Mouse (Mus musculus) hindbrain, embryonic 16.5 days (tissue): ENCODE measurements around the gene H2afv. TPM values are rescaled to one million over a fixed set of nuclear protein-coding genes. Genes with fewer than 3 reads are reported as not detected.
A peak's percentile ranks its signal among the peaks of the same experiment; 100 is the strongest.
"Not testable (repeated sequence)": the region's sequence is repeated elsewhere in the genome, so short reads cannot be mapped to it uniquely, and the experiment has no call there.

ENCODE experiments used
- ATAC-seq: fragments of 200-750 bp; cut with Nextera tagmentation; 2 replicates; pipeline ENCODE4 v1.8.0; 2017; ENCODE audit warnings: moderate TSS enrichment, moderate library complexity
- H3K27ac ChIP-seq: fragments of 300-500 bp; sonication (generic); 2 replicates; pipeline ENCODE4 v1.5.1; 2014; ENCODE audit warnings: low read depth, mild to moderate bottlenecking, control low read depth, low read length, moderate library complexity
- H3K27me3 ChIP-seq: fragments of 300-500 bp; sonication (generic); replicated peaks from 2 replicates; pipeline ENCODE4 v1.6.1; 2014; ENCODE audit warnings: low read length; ENCODE audit not compliant: control insufficient read depth, insufficient read depth
- H3K36me3 ChIP-seq: fragments of 300-500 bp; sonication (generic); 2 replicates; pipeline ENCODE4 v1.6.1; 2014; ENCODE audit warnings: mild to moderate bottlenecking, low read length, moderate library complexity, mixed read lengths; ENCODE audit not compliant: control insufficient read depth, insufficient read depth
- H3K4me1 ChIP-seq: fragments of 300-500 bp; sonication (generic); 2 replicates; pipeline ENCODE4 v1.6.1; 2014; ENCODE audit warnings: low read depth, low read length; ENCODE audit not compliant: control insufficient read depth, insufficient read depth
- H3K4me2 ChIP-seq: fragments of 300-500 bp; sonication (generic); 2 replicates; pipeline ENCODE4 v1.6.1; 2014; ENCODE audit warnings: mild to moderate bottlenecking, low read length, control low read depth, moderate library complexity
- H3K4me3 ChIP-seq: fragments of 300-500 bp; sonication (generic); 2 replicates; pipeline ENCODE4 v1.5.1; 2014; ENCODE audit warnings: mild to moderate bottlenecking, low read length, control low read depth, moderate library complexity
- H3K9ac ChIP-seq: fragments of 300-500 bp; sonication (generic); 2 replicates; pipeline ENCODE4 v1.6.1; 2014; ENCODE audit warnings: low read depth, mild to moderate bottlenecking, control low read depth, low read length, moderate library complexity
- H3K9me3 ChIP-seq: fragments of 300-500 bp; sonication (generic); 2 replicates; pipeline ENCODE4 v1.6.1; 2014; ENCODE audit warnings: mild to moderate bottlenecking, low read length, moderate library complexity; ENCODE audit not compliant: control insufficient read depth
- WGBS: fragments of 180-500 bp; shearing (Covaris S2); extraction: QIAGEN DNeasy Blood & Tissue Kit; methylation state at CpG from one replicate; pipeline ENCODE4 v1.1.7; 2014; 5-methylcytosine and 5-hydroxymethylcytosine counted together
- polyA plus RNA-seq: library from polyadenylated mRNA; unstranded; fragments of >200 nt; fragmentation: Nextera tagmentation; extraction: Ambion mirVana; gene quantifications from 2 replicates; pipeline ENCODE4 v1.2.1, GENCODE M21; 2015

The H2afv gene
- polyA plus RNA-seq, 1 experiment from 2014 or later = 223 TPM

DNA sequence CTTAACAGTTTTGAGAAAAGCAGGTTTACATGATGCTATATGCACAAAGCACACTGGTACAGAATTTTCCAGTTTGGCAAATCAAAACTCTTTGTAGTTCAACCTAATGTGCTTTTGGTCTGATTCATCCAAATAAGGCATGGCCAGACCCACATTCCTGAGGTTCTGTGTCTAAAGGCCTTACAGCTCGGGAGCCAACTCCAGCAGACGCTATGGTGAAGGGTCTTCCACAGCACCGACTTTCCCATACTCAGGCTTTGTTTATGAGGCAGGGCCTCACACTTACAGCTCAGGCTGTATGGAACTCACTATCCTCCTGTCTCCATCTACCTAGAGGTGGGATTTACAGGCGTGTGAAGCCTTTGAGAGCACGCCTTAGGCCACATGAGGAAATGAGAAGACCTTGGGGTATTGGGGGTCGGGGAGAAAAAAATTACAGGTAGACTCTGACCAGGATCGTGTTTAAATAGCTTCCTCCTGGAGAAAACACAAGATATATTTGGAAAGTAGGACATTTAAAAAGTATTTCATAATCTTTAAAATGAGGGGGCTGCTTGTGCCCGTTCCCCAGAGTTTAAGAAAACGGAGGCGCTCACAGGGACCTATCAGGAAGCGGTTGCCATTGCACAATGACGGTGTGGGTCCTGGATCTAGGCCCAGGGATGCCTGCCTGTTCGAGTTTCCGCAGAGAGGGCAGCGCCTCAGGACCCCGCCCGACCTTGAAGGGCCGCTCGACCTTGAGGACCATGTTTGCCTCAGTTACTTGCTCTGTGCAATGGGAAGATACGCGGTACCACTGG, 29.3 kb downstream of the H2afv start, which contains the start of gene Ppia:
Ppia (plus strand) TSS at position 693 of the 800 bp plus-strand sequence.
- WGBS = 12% methylated on average over 21 of the region's 21 CpGs
- H3K36me3 ChIP-seq = peaks cover 11% of the 10 kb centered on the region
- peak within 1 kb of the TSS; percentile 98 for H3K27ac ChIP-seq
- H3K4me3 ChIP-seq = peak within 1 kb of the TSS; percentile 98
- no peaks in the 10 kb centered on the region for H3K27me3 ChIP-seq
- H3K9ac ChIP-seq = peak within 1 kb of the TSS; percentile 93
- peaks cover 24% of the 10 kb centered on the region for H3K4me1 ChIP-seq
- H3K4me2 ChIP-seq = peak within 1 kb of the TSS; percentile 90
- ATAC-seq = peak; percentile 64
- H3K9me3 ChIP-seq = no peaks in the 10 kb centered on the region

DNA sequence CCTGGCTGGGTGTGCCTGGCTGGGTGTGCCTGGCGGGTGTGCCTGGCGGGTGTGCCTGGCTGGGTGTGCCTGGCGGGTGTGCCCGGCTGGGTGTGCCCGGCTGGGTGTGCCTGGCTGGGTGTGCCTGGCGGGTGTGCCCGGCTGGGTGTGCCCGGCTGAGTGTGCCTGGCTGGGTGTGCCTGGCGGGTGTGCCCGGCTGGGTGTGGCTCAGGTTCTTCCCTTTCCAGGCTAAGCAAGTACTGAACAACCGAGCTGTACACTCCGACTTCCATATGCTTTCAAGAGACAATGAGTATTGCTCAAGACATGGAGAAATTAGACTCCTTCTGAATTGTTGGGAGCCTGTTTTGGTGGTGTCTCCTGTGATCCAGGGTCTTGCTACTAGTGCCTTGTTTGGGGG, 31.0 kb downstream of the H2afv start:
- H3K27me3 ChIP-seq = no peaks in the 10 kb centered on the region
- no peak overlapping the region for H3K27ac ChIP-seq
- 96% methylated on average over 8 of the region's 12 CpGs for WGBS
- no peak for ATAC-seq
- H3K4me1 ChIP-seq = peaks cover 18% of the 10 kb centered on the region
- H3K4me3 ChIP-seq = no peak overlapping the region
- no peak overlapping the region for H3K4me2 ChIP-seq
- no peaks in the 10 kb centered on the region for H3K9me3 ChIP-seq
- H3K36me3 ChIP-seq = peaks cover under 1% of the 10 kb centered on the region; the same call in 1 of the 2 replicates
- no peak overlapping the region for H3K9ac ChIP-seq

DNA sequence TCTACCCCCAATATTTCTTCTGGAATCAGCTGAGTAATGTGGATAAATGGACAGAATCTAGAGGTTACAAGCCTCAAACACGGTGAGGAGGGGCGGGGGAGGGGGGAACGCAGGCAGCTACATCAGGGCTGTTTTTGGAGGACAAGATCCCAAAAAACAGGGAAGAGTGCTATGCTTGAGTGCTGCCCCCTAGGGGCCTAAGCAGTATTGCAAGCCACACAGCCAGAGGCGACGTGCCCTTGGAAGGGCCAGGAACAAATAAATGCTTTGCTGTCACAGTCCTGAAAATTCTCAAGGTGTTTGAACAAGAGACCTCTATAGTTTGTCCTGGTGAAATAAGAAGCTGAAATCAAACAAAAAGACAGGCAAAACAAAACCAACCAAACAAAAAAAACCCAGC, 32.6 kb downstream of the H2afv start:
- 4% methylated on average over 5 of the region's 5 CpGs for WGBS
- ATAC-seq = no peak
- Histone ChIP-seq H3K9me3 (no peaks in the 10 kb centered on the region), H3K4me1 (peaks cover 8% of the 10 kb centered on the region), H3K4me2 (no peak overlapping the region), H3K4me3 (no peak overlapping the region), H3K27me3 (no peaks in the 10 kb centered on the region), H3K9ac (no peak overlapping the region), H3K36me3 (no peaks in the 10 kb centered on the region; the same call in 1 of the 2 replicates), H3K27ac (no peak overlapping the region)

GRCm38 (mm10) chr11:6410755-6411154, 33.5 kb downstream of the H2afv start:
- H3K4me2 ChIP-seq, ATAC-seq, H3K9ac ChIP-seq, H3K27me3 ChIP-seq, H3K9me3 ChIP-seq, H3K27ac ChIP-seq, H3K4me3 ChIP-seq, H3K36me3 ChIP-seq: not testable (repeated sequence)
- WGBS = 91% methylated on average over 5 of the region's 5 CpGs
- peaks cover 16% of the 10 kb centered on the region for H3K4me1 ChIP-seq

DNA sequence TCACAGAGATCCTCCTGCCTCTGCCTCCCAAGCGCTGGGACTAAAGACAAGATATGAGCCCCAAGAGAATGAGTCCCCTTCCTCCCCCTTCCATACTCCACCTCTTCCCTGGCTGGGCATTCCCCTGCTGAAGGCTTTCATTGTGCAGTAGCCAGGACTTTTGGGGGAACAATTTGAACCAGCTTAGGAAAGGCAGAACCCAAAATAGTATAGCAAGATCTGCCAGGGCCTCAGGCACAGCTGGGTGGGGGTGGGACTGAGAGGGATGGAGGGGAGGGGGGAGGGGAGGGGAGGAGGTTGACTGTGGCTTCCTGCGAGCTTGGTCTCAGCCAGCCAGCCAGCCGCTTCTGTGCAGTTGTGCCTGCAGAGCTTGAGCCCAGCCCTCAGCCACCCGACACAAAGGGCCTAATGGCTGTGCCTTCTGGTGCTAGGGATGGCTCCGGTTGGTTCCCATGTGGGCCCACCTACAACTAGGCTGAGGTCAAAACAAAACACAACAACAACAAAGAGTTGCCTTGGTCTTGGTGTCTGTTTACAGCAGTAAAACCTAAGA, 34.1 kb downstream of the H2afv start:
- Histone ChIP-seq H3K27ac (no peak overlapping the region), H3K27me3 (no peaks in the 10 kb centered on the region), H3K9ac (no peak overlapping the region), H3K9me3 (no peaks in the 10 kb centered on the region), H3K4me1 (peaks cover 21% of the 10 kb centered on the region), H3K36me3 (peaks cover 8% of the 10 kb centered on the region), H3K4me2 (no peak overlapping the region), H3K4me3 (no peak overlapping the region)
- ATAC-seq = no peak
- 37% methylated on average over 5 of the region's 5 CpGs for WGBS

GRCm38 (mm10) chr11:6407162-6407621, 37.1 kb downstream of the H2afv start:
- Histone ChIP-seq H3K9ac (no peak overlapping the region), H3K27ac (no peak overlapping the region), H3K4me1 (peaks cover 18% of the 10 kb centered on the region), H3K4me3 (no peak overlapping the region), H3K36me3 (peaks cover 34% of the 10 kb centered on the region), H3K9me3 (no peaks in the 10 kb centered on the region), H3K4me2 (no peak overlapping the region), H3K27me3 (no peaks in the 10 kb centered on the region)
- 84% methylated on average over 3 of the region's 3 CpGs for WGBS
- no peak for ATAC-seq

GRCm38 (mm10) chr11:6406251-6407161, 37.7 kb downstream of the H2afv start:
- no peak overlapping the region for H3K4me2 ChIP-seq
- 51% methylated on average over 14 of the region's 14 CpGs for WGBS
- H3K36me3 ChIP-seq = peaks cover 40% of the 10 kb centered on the region
- H3K9me3 ChIP-seq = no peaks in the 10 kb centered on the region
- no peak overlapping the region for H3K4me3 ChIP-seq
- peak; percentile 39; the same call in 1 of the 2 replicates for ATAC-seq
- no peak overlapping the region for H3K9ac ChIP-seq
- no peaks in the 10 kb centered on the region for H3K27me3 ChIP-seq
- H3K4me1 ChIP-seq = peaks cover 18% of the 10 kb centered on the region
- H3K27ac ChIP-seq = peak overlapping the region; percentile 74

DNA sequence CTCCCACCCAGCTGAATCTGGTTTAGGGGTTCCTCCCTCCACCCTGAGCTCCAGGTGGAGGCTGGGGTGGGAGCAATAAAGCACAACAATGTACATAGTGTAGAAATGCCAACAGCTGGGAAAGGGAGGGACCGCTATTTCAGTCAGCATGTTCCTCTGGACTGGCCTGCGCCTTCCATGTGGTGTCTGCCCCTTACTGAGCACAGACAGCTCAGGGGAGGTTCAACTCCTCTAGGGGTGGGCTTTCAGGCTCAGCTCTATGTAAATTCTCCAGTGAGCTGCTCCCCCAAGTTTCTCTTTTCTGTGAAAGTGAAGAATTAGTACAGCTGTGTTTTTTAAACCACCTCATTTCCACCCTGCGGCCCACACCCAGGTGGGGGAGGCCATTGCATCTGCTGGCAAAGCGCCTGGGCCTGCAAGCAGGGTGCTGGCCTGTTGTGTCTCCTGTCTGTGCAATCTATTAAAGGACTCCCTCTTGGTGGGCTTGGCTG, 38.6 kb downstream of the H2afv start:
- Histone ChIP-seq H3K4me3 (no peak overlapping the region), H3K27ac (peak overlapping the region; percentile 74), H3K4me1 (peaks cover 18% of the 10 kb centered on the region), H3K9ac (no peak overlapping the region), H3K9me3 (no peaks in the 10 kb centered on the region), H3K36me3 (peaks cover 49% of the 10 kb centered on the region), H3K27me3 (no peaks in the 10 kb centered on the region), H3K4me2 (no peak overlapping the region)
- ATAC-seq = 0 out of 2 replicates have a peak, but pooled peaks have one; percentile 9
- WGBS = 68% methylated on average over 4 of the region's 4 CpGs
